Mouse (Mus musculus) liver, adult 10 weeks (tissue): ENCODE results near the gene Kcnt1. TPM values are rescaled to one million over a fixed set of nuclear protein-coding genes. Genes with fewer than 3 reads are reported as not detected.

Experiments used
- polyA plus RNA-seq: library from polyadenylated mRNA; stranded (reverse); fragments of 350-450 nt; fragmentation: Illumina TruSeq; extraction: RNeasy Lipid Tissue Mini Kit (QIAGEN cat#74804); gene quantifications from one replicate; pipeline ENCODE4 v1.2.3, GENCODE M21; 2014; ENCODE audit warnings: low read depth, low replicate concordance

Kcnt1 gene
- not detected for polyA plus RNA-seq

DNA sequence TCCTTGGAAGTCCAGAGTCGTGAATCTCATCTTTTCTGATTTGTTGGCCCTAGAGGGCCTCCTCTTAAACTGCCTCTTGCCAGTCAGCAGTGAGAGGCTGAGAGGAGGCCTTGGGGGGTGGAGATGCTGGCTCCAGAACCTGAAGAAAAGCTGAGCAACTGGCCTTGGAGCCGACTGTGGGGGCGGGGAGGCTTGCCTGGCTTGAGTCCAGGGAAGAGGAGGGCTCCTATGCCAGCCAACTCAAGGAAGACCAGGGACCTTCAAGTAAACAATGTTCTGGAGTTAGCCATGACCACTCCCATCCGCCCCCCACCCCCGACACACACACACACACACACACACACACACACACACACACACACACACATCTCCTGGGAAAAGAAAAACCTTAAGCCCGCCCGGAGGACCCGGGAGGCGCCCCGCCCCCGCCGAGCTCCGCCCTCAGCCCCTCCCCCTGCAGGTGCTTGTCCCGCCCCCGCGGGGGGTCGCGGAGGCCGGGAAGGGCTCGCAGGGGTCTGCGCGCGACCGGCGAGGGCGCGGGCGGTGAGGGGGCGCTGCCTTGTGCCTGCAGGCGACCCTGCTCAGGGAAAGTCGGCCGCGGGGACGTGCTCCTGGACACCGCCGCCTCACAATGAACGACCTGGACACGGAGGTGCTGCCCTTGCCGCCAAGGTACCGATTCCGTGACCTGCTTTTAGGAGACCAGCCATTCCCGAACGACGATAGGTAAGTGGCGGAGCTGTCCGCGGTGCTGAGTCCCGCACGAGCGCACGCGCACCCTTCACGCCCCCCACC, at the start of gene Kcnt1:
Gene Kcnt1 (plus strand): TSS at position 398 of the 795 bp plus-strand sequence.

DNA sequence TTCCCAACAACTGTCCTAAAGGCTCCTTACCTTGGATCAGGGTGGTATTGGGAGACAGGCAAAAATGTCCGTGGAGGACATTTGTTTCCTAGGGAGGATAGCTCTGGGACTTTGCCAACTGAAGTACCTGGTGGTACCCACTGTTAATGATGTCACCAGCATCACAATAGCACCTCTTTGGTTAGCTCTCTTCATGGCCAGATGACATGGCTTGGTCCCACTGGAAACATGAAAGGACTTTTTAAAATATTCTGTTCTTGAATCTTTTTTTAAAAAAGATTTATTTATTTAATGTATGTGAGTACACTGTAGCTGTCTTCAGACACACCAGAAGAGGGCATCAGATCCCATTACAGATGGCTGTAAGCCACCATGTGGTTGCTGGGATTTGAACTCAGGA, 47.8 kb upstream of the Kcnt1 start, which contains the start of gene Glt6d1:
Gene Glt6d1 (minus strand): TSS at position 101 of the 400 bp plus-strand sequence.

GRCm38 (mm10) chr2:25822806-25823205, 40.7 kb upstream of the Kcnt1 start, which contains the start of gene Lcn9:
TSS of gene Lcn9 (plus strand) at chr2:25823153.

GRCm38 (mm10) chr2:25847226-25847625, 16.3 kb upstream of the Kcnt1 start, which contains the start of gene Sohlh1:
TSS of gene Sohlh1 (minus strand) at chr2:25847248.

Other genes with a start within 250 kb of the Kcnt1 start
- not detected for gene Ccdc183, start 246.1 kb upstream of the Kcnt1 start, polyA plus RNA-seq
- gene Tmem141, start 241.7 kb upstream of the Kcnt1 start, polyA plus RNA-seq = 7.4 TPM
- 34.9 TPM for gene Fcna, start 235.7 kb upstream of the Kcnt1 start, polyA plus RNA-seq
- not detected for gene Lcn8, start 210.6 kb upstream of the Kcnt1 start, polyA plus RNA-seq
- gene Lcn5, start 205.8 kb upstream of the Kcnt1 start, polyA plus RNA-seq = not detected
- not detected for gene Lcn6, start 186.9 kb upstream of the Kcnt1 start, polyA plus RNA-seq
- not detected for gene Lcn10, start 181.0 kb upstream of the Kcnt1 start, polyA plus RNA-seq
- not detected for gene Obp2a, start 163.7 kb upstream of the Kcnt1 start, polyA plus RNA-seq
- 0.72 TPM for gene Bmyc, start 157.0 kb upstream of the Kcnt1 start, polyA plus RNA-seq
- not detected for gene Obp2b, start 126.7 kb upstream of the Kcnt1 start, polyA plus RNA-seq
- not detected for gene Lcn3, start 98.2 kb upstream of the Kcnt1 start, polyA plus RNA-seq
- gene Lcn11, start 86.7 kb upstream of the Kcnt1 start, polyA plus RNA-seq = not detected
- gene Gm13539, start 81.5 kb upstream of the Kcnt1 start, polyA plus RNA-seq = not detected
- gene Glt6d1, start 47.9 kb upstream of the Kcnt1 start, polyA plus RNA-seq = not detected
- gene Lcn9, start 40.6 kb upstream of the Kcnt1 start, polyA plus RNA-seq = not detected
- not detected for gene Sohlh1, start 16.5 kb upstream of the Kcnt1 start, polyA plus RNA-seq
- gene Camsap1, start 119.5 kb downstream of the Kcnt1 start, polyA plus RNA-seq = 8.3 TPM
- gene Ubac1, start 158.0 kb downstream of the Kcnt1 start, polyA plus RNA-seq = 15.8 TPM